Mouse (Mus musculus): ENCODE data around the gene Gsc. TPM values are rescaled to one million over a fixed set of nuclear protein-coding genes. Genes with fewer than 3 reads are reported as not detected.
A peak's percentile ranks its signal among the peaks of the same experiment; 100 is the strongest.

Gene Gsc
- total RNA-seq (2014; rRNA removed) (not detected in 2 replicates), polyA plus RNA-seq (2012; rRNA removed) (not detected in 2 replicates)

DNA sequence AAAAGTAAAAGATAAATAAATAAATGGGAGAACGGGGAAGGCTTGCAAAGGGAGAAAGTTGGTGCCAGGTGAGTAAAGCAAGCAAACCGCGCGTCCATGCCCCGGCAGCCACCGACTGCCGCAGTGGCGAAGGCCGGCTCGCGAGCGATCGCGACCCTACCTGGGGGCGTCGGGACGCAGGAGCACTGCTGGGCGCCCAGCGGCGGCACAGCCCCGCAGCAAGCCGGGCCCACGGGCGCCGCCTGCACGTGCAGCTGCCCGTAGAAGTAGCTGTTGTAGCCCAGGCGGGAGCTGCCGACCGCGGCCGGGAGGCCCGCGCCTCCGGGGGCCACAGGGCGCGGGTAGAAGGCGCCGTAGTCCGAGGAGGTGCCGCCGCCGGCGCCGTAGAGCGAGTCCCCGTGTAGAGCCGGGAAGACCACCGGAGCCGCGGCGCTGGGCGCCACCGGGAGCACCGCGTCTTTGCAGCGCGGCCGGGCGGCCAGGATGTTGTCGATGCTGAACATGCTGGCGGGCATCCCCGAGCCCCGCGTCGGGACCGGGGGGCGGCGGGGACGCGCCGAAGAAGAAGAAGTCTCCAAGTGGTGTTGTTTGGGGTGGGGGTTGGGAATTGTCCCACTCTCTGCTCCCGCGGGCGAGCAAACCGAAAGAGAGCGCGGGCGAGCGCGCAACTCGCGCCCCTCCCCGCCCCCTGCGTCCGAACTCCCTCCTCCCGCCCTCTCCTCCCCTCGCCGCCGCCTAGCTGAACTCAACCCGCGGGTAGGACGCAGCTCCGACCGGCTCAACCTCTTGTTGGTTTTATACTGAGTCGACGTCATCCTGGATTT is at the start of gene Gsc:
Gene Gsc, minus strand, starts transcription at position 730 of the 824 bp plus-strand sequence.
- TF ChIP-seq POLR2A (IDR thresholded peaks at IDR 0.05; ENCODE audit: extremely low read depth, insufficient read depth, low read length) (no peak), CTCF (IDR thresholded peaks at IDR 0.05; ENCODE audit: low read depth, low read length) (no peak)
- no peak within 1 kb of the TSS for H3K27ac ChIP-seq (replicated peaks; ENCODE audit: insufficient read depth, low read depth, low read length)
- H3K79me2 ChIP-seq (ENCODE audit: control insufficient read depth, insufficient read depth, low read length), result no peaks in the 10 kb centered on the region
- H3K9ac ChIP-seq (ENCODE audit: low read depth, low read length), result no peak within 1 kb of the TSS; the same call in 1 of the 2 replicates
- H3K27me3 ChIP-seq (ENCODE audit: control insufficient read depth, insufficient read depth, low read length), result peaks cover 38% of the 10 kb centered on the region
- WGBS, result under 1% methylated on average over 97 of the region's 97 CpGs
- no peak for DNase-seq (ENCODE audit: extremely low read depth, low read depth, low spot score)
- H3K4me3 ChIP-seq (ENCODE audit: insufficient read depth, low read depth, low read length), result peak within 1 kb of the TSS; percentile 62
- peaks cover 4% of the 10 kb centered on the region for H3K4me1 ChIP-seq (ENCODE audit: control insufficient read depth, insufficient read depth, low read length)
- H3K36me3 ChIP-seq (ENCODE audit: control insufficient read depth, insufficient read depth, low read length), result no peaks in the 10 kb centered on the region

DNA sequence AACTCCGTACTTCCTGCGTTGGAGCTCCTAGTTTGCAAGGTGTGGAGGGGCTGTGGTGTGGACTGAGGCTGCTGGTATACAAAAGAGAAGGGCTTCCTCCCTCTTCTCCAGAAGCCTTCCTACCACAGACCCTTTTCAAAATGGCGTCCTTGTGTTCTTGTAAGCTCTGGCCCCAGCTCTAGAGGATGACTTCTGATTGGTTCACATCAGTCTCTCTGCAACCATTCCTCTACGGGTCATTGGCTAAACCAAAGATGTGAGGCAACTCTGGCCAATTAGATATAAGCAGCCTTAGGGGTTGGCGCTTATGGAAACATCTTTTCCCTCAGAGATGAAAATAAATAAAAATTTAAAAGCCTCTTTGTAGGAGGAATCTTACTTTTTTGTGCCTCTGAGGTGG is 46.6 kb upstream of the Gsc start:
- Histone ChIP-seq H3K27me3 (ENCODE audit: control insufficient read depth, insufficient read depth, low read length) (no peaks in the 10 kb centered on the region), H3K4me3 (ENCODE audit: insufficient read depth, low read depth, low read length) (no peak overlapping the region), H3K79me2 (ENCODE audit: control insufficient read depth, insufficient read depth, low read length) (no peaks in the 10 kb centered on the region), H3K36me3 (ENCODE audit: control insufficient read depth, insufficient read depth, low read length) (no peaks in the 10 kb centered on the region), H3K27ac (replicated peaks; ENCODE audit: insufficient read depth, low read depth, low read length) (no peak overlapping the region), H3K9ac (ENCODE audit: low read depth, low read length) (no peak overlapping the region), H3K4me1 (ENCODE audit: control insufficient read depth, insufficient read depth, low read length) (no peaks in the 10 kb centered on the region)
- no peak for DNase-seq (ENCODE audit: extremely low read depth, low read depth, low spot score)
- 90% methylated on average over 5 of the region's 5 CpGs for whole genome bisulfite sequencing
- TF ChIP-seq POLR2A (IDR thresholded peaks at IDR 0.05; ENCODE audit: extremely low read depth, insufficient read depth, low read length) (no peak), CTCF (IDR thresholded peaks at IDR 0.05; ENCODE audit: low read depth, low read length) (no peak)

DNA sequence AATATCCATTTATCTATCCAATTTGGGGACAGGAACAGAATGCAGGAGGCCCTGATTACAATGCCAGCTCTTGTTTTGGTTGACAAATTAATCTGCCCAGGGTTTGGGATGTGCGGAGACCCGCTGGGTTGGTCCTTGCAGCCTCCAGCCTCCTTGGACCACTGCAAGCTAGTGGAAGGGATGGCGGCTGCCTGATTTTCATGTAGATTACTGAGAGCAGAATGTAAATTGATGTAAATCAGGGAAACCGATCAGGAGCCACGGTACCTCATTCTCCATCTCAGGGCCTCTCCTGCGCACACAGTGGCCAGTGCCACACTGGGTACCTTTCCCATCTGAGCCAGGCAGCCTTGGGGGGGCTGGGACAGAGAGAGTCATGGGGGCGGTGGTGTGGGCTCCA is 34.8 kb upstream of the Gsc start:
- 75% methylated on average over 7 of the region's 7 CpGs for WGBS
- Histone ChIP-seq H3K4me3 (ENCODE audit: insufficient read depth, low read depth, low read length) (no peak overlapping the region), H3K4me1 (ENCODE audit: control insufficient read depth, insufficient read depth, low read length) (no peaks in the 10 kb centered on the region), H3K27ac (replicated peaks; ENCODE audit: insufficient read depth, low read depth, low read length) (no peak overlapping the region), H3K79me2 (ENCODE audit: control insufficient read depth, insufficient read depth, low read length) (no peaks in the 10 kb centered on the region), H3K9ac (ENCODE audit: low read depth, low read length) (no peak overlapping the region), H3K27me3 (ENCODE audit: control insufficient read depth, insufficient read depth, low read length) (no peaks in the 10 kb centered on the region), H3K36me3 (ENCODE audit: control insufficient read depth, insufficient read depth, low read length) (no peaks in the 10 kb centered on the region)
- TF ChIP-seq POLR2A (IDR thresholded peaks at IDR 0.05; ENCODE audit: extremely low read depth, insufficient read depth, low read length), result no peak
- no peak for TF ChIP-seq CTCF (IDR thresholded peaks at IDR 0.05; ENCODE audit: low read depth, low read length)
- DNase-seq (ENCODE audit: extremely low read depth, low read depth, low spot score), result no peak

DNA sequence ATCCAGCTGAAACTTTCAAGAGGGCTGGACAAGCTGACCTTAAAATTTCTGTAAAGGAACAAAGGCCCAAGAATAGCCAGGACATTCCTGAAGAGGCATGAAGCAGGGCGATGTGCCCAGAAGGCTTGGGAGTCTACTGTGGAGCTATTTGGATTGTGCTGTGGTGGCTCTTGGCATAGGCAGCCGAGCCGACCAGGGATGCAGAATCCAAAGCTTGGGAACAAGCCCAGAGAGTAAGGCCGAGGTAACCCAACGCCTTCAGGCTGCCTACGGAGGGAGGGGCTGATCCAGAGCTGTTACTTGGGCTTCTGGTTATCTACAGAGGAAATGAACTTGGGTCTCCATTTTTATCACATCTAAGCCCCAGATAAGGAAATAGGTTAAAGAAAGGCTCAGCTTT is 18.9 kb upstream of the Gsc start:
- Histone ChIP-seq H3K27me3 (ENCODE audit: control insufficient read depth, insufficient read depth, low read length) (no peaks in the 10 kb centered on the region), H3K36me3 (ENCODE audit: control insufficient read depth, insufficient read depth, low read length) (no peaks in the 10 kb centered on the region), H3K27ac (replicated peaks; ENCODE audit: insufficient read depth, low read depth, low read length) (no peak overlapping the region), H3K9ac (ENCODE audit: low read depth, low read length) (no peak overlapping the region), H3K4me3 (ENCODE audit: insufficient read depth, low read depth, low read length) (no peak overlapping the region), H3K79me2 (ENCODE audit: control insufficient read depth, insufficient read depth, low read length) (no peaks in the 10 kb centered on the region), H3K4me1 (ENCODE audit: control insufficient read depth, insufficient read depth, low read length) (no peaks in the 10 kb centered on the region)
- 45% methylated on average over 6 of the region's 6 CpGs for WGBS
- TF ChIP-seq POLR2A (IDR thresholded peaks at IDR 0.05; ENCODE audit: extremely low read depth, insufficient read depth, low read length) (no peak), CTCF (IDR thresholded peaks at IDR 0.05; ENCODE audit: low read depth, low read length) (no peak)
- DNase-seq (ENCODE audit: extremely low read depth, low read depth, low spot score), result no peak

DNA sequence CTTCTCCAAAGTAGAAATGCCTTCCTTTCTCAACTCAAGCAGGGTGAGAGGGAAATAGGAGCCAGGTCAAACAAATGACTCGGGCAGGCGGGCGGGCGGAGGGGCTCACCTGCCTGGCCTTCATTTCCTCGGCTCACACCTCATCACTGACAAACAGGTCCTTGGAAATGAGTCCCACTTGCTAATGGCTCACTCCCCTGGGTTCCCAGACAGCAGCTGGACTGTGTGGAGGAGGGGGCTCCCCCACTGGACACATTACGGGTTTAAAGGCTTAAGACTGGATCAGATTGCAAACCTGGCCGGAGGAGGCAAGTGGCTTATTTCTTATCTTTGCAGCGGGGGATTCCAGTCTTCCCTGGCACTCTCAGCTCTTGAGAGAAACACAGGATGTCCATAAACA is 13.1 kb upstream of the Gsc start:
- DNase-seq (ENCODE audit: extremely low read depth, low read depth, low spot score), result no peak
- H3K36me3 ChIP-seq (ENCODE audit: control insufficient read depth, insufficient read depth, low read length), result no peaks in the 10 kb centered on the region
- WGBS, result 39% methylated on average over 8 of the region's 8 CpGs

DNA sequence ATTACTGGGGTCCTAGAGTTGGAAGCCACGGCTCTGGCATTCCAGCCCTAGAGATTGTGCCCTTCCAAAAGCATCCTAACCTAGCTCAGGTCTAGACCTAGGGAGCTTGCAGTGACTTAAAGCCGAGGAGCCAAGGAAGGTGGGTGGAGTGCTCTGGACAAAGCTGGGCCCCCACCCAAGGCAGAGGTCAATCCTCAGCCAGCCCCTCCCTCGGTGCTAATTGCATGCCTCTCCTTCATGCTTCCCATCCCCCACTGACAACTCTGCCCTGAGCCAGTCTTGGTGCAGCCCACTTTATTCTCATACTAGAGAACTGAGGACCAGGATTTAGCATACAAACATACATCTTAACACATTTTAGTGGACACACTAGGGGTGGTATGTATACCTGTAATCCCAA is 12.0 kb upstream of the Gsc start:
- no peak overlapping the region for H3K4me3 ChIP-seq (ENCODE audit: insufficient read depth, low read depth, low read length)
- no peaks in the 10 kb centered on the region for H3K36me3 ChIP-seq (ENCODE audit: control insufficient read depth, insufficient read depth, low read length)
- H3K9ac ChIP-seq (ENCODE audit: low read depth, low read length), result no peak overlapping the region
- H3K27me3 ChIP-seq (ENCODE audit: control insufficient read depth, insufficient read depth, low read length), result no peaks in the 10 kb centered on the region; the same call in 1 of the 2 replicates
- no peak for TF ChIP-seq CTCF (IDR thresholded peaks at IDR 0.05; ENCODE audit: low read depth, low read length)
- no peak for TF ChIP-seq POLR2A (IDR thresholded peaks at IDR 0.05; ENCODE audit: extremely low read depth, insufficient read depth, low read length)
- H3K4me1 ChIP-seq (ENCODE audit: control insufficient read depth, insufficient read depth, low read length), result no peaks in the 10 kb centered on the region
- no peak for DNase-seq (ENCODE audit: extremely low read depth, low read depth, low spot score)
- WGBS, result 38% methylated on average over 3 of the region's 3 CpGs
- no peaks in the 10 kb centered on the region for H3K79me2 ChIP-seq (ENCODE audit: control insufficient read depth, insufficient read depth, low read length)
- H3K27ac ChIP-seq (replicated peaks; ENCODE audit: insufficient read depth, low read depth, low read length), result no peak overlapping the region

More for the DNA sequence above, 13.1 kb upstream of the Gsc start:
- H3K9ac ChIP-seq (ENCODE audit: low read depth, low read length), result no peak overlapping the region
- TF ChIP-seq CTCF (IDR thresholded peaks at IDR 0.05; ENCODE audit: low read depth, low read length), result no peak
- no peak for TF ChIP-seq POLR2A (IDR thresholded peaks at IDR 0.05; ENCODE audit: extremely low read depth, insufficient read depth, low read length)
- H3K27me3 ChIP-seq (ENCODE audit: control insufficient read depth, insufficient read depth, low read length), result no peaks in the 10 kb centered on the region; the same call in 1 of the 2 replicates
- no peak overlapping the region for H3K4me3 ChIP-seq (ENCODE audit: insufficient read depth, low read depth, low read length)
- H3K27ac ChIP-seq (replicated peaks; ENCODE audit: insufficient read depth, low read depth, low read length), result no peak overlapping the region
- no peaks in the 10 kb centered on the region for H3K4me1 ChIP-seq (ENCODE audit: control insufficient read depth, insufficient read depth, low read length)
- H3K79me2 ChIP-seq (ENCODE audit: control insufficient read depth, insufficient read depth, low read length), result no peaks in the 10 kb centered on the region
